Comparison of ENCODE assay signal across 16 mouse cellular contexts in the genomic region with DNA sequence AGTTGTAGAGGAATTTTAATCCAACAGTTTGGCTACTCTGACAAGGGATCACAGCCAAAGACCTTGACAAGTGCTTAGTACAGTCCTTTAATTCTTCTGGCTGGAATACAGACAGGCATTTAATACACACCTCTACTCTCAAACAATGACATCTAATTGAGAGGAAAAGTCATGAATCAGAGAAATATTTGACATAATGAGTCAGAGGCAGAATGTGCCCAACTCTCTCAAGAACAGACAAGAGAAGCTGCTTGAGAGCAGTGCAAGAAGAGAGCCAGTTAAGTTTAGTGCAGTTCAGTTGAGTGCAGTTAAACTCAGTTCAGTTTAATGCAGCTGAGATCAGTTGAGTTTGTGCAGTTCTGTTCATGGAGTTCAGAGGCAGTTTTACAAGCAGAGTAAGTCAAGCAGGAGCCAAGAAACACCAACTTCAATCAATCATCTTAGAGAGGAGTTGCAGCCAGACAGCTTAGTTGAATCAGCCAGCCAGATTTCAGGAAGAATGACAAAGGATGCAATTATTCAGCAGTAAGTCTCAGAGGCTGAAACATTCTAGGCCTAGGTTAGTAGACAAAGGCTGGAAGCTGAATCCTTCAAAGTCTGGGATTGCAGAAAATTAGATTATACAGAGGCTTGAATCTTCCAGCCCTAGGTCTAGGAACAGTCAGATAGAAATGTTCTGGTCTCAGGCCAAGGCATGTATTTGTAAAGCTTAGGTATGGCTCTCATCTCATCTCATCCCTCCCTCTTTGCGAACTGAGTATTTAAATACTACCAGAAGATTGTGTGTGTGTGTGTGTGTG.
DNase-seq lines count a peak whose midpoint lies in the region; ATAC-seq lines count a peak whose summit lies in the region.
"Had no signal": no experiment of that assay in that cellular context is flagged by ENCODE, and none has a peak within 500 bp of the region (broad histone marks: within the 10 kb centered on the region; RNA-seq: fewer than 3 reads in every experiment).

No protein-coding gene starts in this region.

- no peak overlapping the region for H3K27ac ChIP-seq in kidney, embryonic 14.5 days (ENCODE audit: low read depth, low read length)
- H3K27ac ChIP-seq in intestine, embryonic 15.5 days, result no peak overlapping the region
- H3K27ac ChIP-seq: embryonic facial prominence, embryonic 13.5 days; heart, embryonic 15.5 days; lung, embryonic 15.5 days; neural tube, embryonic 15.5 days had no signal

- no peaks in the 10 kb centered on the region for H3K27me3 ChIP-seq in kidney, embryonic 14.5 days (ENCODE audit: control insufficient read depth, insufficient read depth, low read length)
- no peaks in the 10 kb centered on the region for H3K27me3 ChIP-seq in intestine, embryonic 15.5 days (replicated peaks)
- H3K27me3 ChIP-seq: embryonic facial prominence, embryonic 13.5 days; heart, embryonic 15.5 days; lung, embryonic 15.5 days; neural tube, embryonic 15.5 days had no signal

- no peaks in the 10 kb centered on the region for H3K4me1 ChIP-seq in kidney, embryonic 14.5 days (ENCODE audit: control insufficient read depth, insufficient read depth, low read length)
- H3K4me1 ChIP-seq in intestine, embryonic 15.5 days (replicated peaks), result no peaks in the 10 kb centered on the region
- H3K4me1 ChIP-seq: embryonic facial prominence, embryonic 13.5 days; heart, embryonic 15.5 days; lung, embryonic 15.5 days; neural tube, embryonic 15.5 days had no signal

- DNase-seq in embryo, embryonic 10.5 days (ENCODE audit: low spot score), result peak; percentile 7
- DNase-seq in embryo, embryonic 11 days, result no peak
- no peak for DNase-seq in kidney, postnatal 10 days
- DNase-seq in NIH3T3 (ENCODE audit: low read depth), result peak; percentile 11
- DNase-seq in spleen, adult 18-20 months, result no peak
- DNase-seq in gastrocnemius, adult 18-20 months (ENCODE audit: low spot score), result no peak
- DNase-seq: cerebellum, adult 9-11 months; kidney, postnatal 36 days; retina, postnatal 1 day had no signal

- no peak overlapping the region for H3K9ac ChIP-seq in kidney, embryonic 14.5 days (ENCODE audit: low read depth, low read length)
- H3K9ac ChIP-seq in intestine, embryonic 15.5 days, result no peak overlapping the region
- H3K9ac ChIP-seq: embryonic facial prominence, embryonic 13.5 days; heart, embryonic 15.5 days; lung, embryonic 15.5 days; neural tube, embryonic 15.5 days had no signal

- WGBS in kidney, embryonic 14.5 days, result 90% methylated on average over 1 of the region's 1 CpGs
- 43% methylated on average over 1 of the region's 1 CpGs for WGBS in intestine, embryonic 15.5 days

- peak; percentile 57; the same call in 1 of the 2 replicates for ATAC-seq in kidney, embryonic 14.5 days (ENCODE audit: low FRiP score, low TSS enrichment)
- ATAC-seq in intestine, embryonic 15.5 days, result peak; percentile 59
- ATAC-seq: activated CD4-positive, CD25-positive, alpha-beta regulatory T cell, adult 4 months had no signal

- no peaks in the 10 kb centered on the region for H3K9me3 ChIP-seq in kidney, embryonic 14.5 days (ENCODE audit: control insufficient read depth, low read length)
- no peaks in the 10 kb centered on the region for H3K9me3 ChIP-seq in intestine, embryonic 15.5 days
- H3K9me3 ChIP-seq: embryonic facial prominence, embryonic 13.5 days; heart, embryonic 15.5 days; lung, embryonic 15.5 days; neural tube, embryonic 15.5 days had no signal

- H3K4me2 ChIP-seq in kidney, embryonic 14.5 days (replicated peaks; ENCODE audit: low read depth, low read length), result no peak overlapping the region
- no peak overlapping the region for H3K4me2 ChIP-seq in intestine, embryonic 15.5 days (replicated peaks)
- H3K4me2 ChIP-seq: embryonic facial prominence, embryonic 13.5 days; heart, embryonic 15.5 days; lung, embryonic 15.5 days; neural tube, embryonic 15.5 days had no signal

- H3K36me3 ChIP-seq in kidney, embryonic 14.5 days (ENCODE audit: control insufficient read depth, insufficient read depth, low read length), result no peaks in the 10 kb centered on the region
- H3K36me3 ChIP-seq in intestine, embryonic 15.5 days, result no peaks in the 10 kb centered on the region
- H3K36me3 ChIP-seq: embryonic facial prominence, embryonic 13.5 days; heart, embryonic 15.5 days; lung, embryonic 15.5 days; neural tube, embryonic 15.5 days had no signal

- H3K4me3 ChIP-seq in kidney, embryonic 14.5 days (ENCODE audit: low read length), result no peak overlapping the region
- no peak overlapping the region for H3K4me3 ChIP-seq in intestine, embryonic 15.5 days (replicated peaks)
- H3K4me3 ChIP-seq: embryonic facial prominence, embryonic 13.5 days; heart, embryonic 15.5 days; lung, embryonic 15.5 days; neural tube, embryonic 15.5 days had no signal

Comparison
In these comparisons a context has a peak if more than half of its experiments do, and no peak if none do; other contexts are left out.
1. DNase-seq: peak in embryo, embryonic 10.5 days (single experiment) and NIH3T3 (single experiment); none in embryo, embryonic 11 days (single experiment), kidney, postnatal 10 days (single experiment), spleen, adult 18-20 months (0 of 2) and gastrocnemius, adult 18-20 months (single experiment).